In the genomic region with DNA sequence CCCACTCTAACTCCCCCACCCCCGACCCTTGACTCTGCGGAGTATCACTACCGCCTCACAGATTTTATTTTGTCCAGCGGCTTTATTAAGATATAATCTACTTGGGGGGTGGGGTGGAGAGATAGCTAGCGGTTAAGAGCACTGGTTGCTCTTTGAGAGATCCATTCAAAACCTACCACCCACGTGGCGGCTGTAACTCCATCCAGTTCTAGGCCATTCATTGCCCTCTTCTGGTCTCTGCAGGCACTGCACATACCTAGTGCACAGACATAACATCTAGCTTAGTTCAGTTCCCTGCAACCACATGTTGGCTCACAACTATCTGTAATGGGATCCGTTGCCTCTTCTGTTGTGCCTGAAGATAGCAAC, we compare ENCODE assay signal across 8 mouse cellular contexts. TPM values are rescaled to one million over a fixed set of nuclear protein-coding genes. Genes with fewer than 3 reads are reported as not detected.
DNase-seq lines count a peak whose midpoint lies in the region; ATAC-seq and TF ChIP-seq lines count a peak whose summit lies in the region.

No protein-coding gene starts in this region.

- TF ChIP-seq POLR2A in CH12.LX (IDR thresholded peaks at IDR 0.05; ENCODE audit: low read depth, low read length), result no peak

- no peaks in the 10 kb centered on the region for H3K79me2 ChIP-seq in CH12.LX (replicated peaks; ENCODE audit: control insufficient read depth, extremely low read depth, insufficient read depth, poor library complexity, severe bottlenecking)

- H3K4me1 ChIP-seq in CH12.LX (ENCODE audit: control insufficient read depth in 1 of 2, insufficient read depth in 2 of 2), result 0 out of 4 replicates have a peak, but pooled peaks cover 0 to 2% of the 10 kb centered on the region in 2 experiments
- H3K4me1 ChIP-seq in embryonic facial prominence, embryonic 10.5 days, result peaks cover 17% of the 10 kb centered on the region
- peaks cover 14% of the 10 kb centered on the region for H3K4me1 ChIP-seq in liver, embryonic 12.5 days

- peaks cover 14% of the 10 kb centered on the region for H3K27me3 ChIP-seq in CH12.LX (replicated peaks)
- peaks cover 24% of the 10 kb centered on the region for H3K27me3 ChIP-seq in embryonic facial prominence, embryonic 10.5 days (replicated peaks; ENCODE audit: low read depth, poor library complexity, severe bottlenecking)
- peaks cover 31% of the 10 kb centered on the region for H3K27me3 ChIP-seq in liver, embryonic 12.5 days (replicated peaks)

- H3K27ac ChIP-seq in CH12.LX (ENCODE audit: insufficient read depth, low read depth), result no peak overlapping the region
- H3K27ac ChIP-seq in embryonic facial prominence, embryonic 10.5 days (replicated peaks), result peak overlapping the region; percentile 75
- H3K27ac ChIP-seq in liver, embryonic 12.5 days, result no peak overlapping the region

- peaks cover 12% of the 10 kb centered on the region for H3K9me3 ChIP-seq in CH12.LX (replicated peaks; ENCODE audit: low read length)
- no peaks in the 10 kb centered on the region for H3K9me3 ChIP-seq in embryonic facial prominence, embryonic 10.5 days
- H3K9me3 ChIP-seq in liver, embryonic 12.5 days (replicated peaks), result no peaks in the 10 kb centered on the region

- H3K4me2 ChIP-seq in CH12.LX (ENCODE audit: insufficient read depth, low read depth, poor library complexity, severe bottlenecking), result no peak overlapping the region
- H3K4me2 ChIP-seq in liver, embryonic 12.5 days, result peak overlapping the region; percentile 37

- TF ChIP-seq EP300 in CH12.LX (IDR thresholded peaks at IDR 0.05; ENCODE audit: low read length), result no peak

- DNase-seq in CH12.LX (ENCODE audit: extremely low read depth) (peak; percentile 70), adipocyte (ENCODE audit: low spot score) (peak; percentile 8)
- peak; percentile 83 for DNase-seq in embryonic facial prominence, embryonic 10.5 days (ENCODE audit: low spot score)
- DNase-seq in heart, adult 8-10 months (ENCODE audit: low spot score), result peak; percentile 69
- DNase-seq in kidney, adult 18-20 months, result peak; percentile 74
- DNase-seq in naive thymus-derived CD4-positive, alpha-beta T cell, adult 2 months (ENCODE audit: low read depth), result peak; percentile 67
- peak; percentile 58 for DNase-seq in thymus, postnatal 14 days

- in situ Hi-C loops in CH12.LX (cut with MboI; ENCODE audit: low pct_ligation_motif_present, low pct_unique_long_range_greater_than_20kb, low sequenced_read_pairs), result loop anchor here (5.0 kb wide), 1 partner anchor 128 kb away; no protein-coding TSS in a partner anchor

- H3K9ac ChIP-seq in CH12.LX (ENCODE audit: insufficient read depth, low read depth), result no peak overlapping the region
- no peak overlapping the region; the same call in 1 of the 2 replicates for H3K9ac ChIP-seq in liver, embryonic 12.5 days

- H3K36me3 ChIP-seq in CH12.LX (replicated peaks in 1 of 2; ENCODE audit: control insufficient read depth in 1 of 2, insufficient read depth in 1 of 2, low read length in 1 of 2), result peaks cover 0 to 7% of the 10 kb centered on the region in 2 experiments
- peaks cover 18% of the 10 kb centered on the region for H3K36me3 ChIP-seq in embryonic facial prominence, embryonic 10.5 days (replicated peaks)
- peaks cover 4% of the 10 kb centered on the region for H3K36me3 ChIP-seq in liver, embryonic 12.5 days

- dilution Hi-C loops in CH12.LX (cut with MboI; ENCODE audit: extremely low pct_ligation_motif_present, extremely low pct_unique_long_range_greater_than_20kb, low sequenced_read_pairs), result no loop called here

- no peak overlapping the region for H3K4me3 ChIP-seq in CH12.LX (replicated peaks in 1 of 3; ENCODE audit: low read depth in 2 of 3, low read length in 2 of 3, poor library complexity in 1 of 3)
- peak overlapping the region; percentile 39 for H3K4me3 ChIP-seq in embryonic facial prominence, embryonic 10.5 days
- no peak overlapping the region for H3K4me3 ChIP-seq in liver, embryonic 12.5 days

- 6% methylated on average over 8 of the region's 8 CpGs for WGBS in embryonic facial prominence, embryonic 10.5 days
- 3% methylated on average over 8 of the region's 8 CpGs for WGBS in liver, embryonic 12.5 days (ENCODE audit: insufficient replicate concordance)

- peak; percentile 43 to 80; a peak in 3 of 4 replicates for TF ChIP-seq CTCF in CH12.LX (conservative IDR thresholded peaks at IDR 0.05 in 1 of 2, IDR thresholded peaks at IDR 0.05 in 1 of 2; ENCODE audit: low read depth in 2 of 2, low read length in 2 of 2)

- ATAC-seq in liver, embryonic 12.5 days, result peak; percentile 50

- TF ChIP-seq RAD21 in CH12.LX (IDR thresholded peaks at IDR 0.05; ENCODE audit: low read depth, low read length), result peak; percentile 74

TF ChIP-seq in CH12.LX, 34 proteins besides CTCF, POLR2A, EP300 and RAD21 (continues in another document):
- TF ChIP-seq UBTF (IDR thresholded peaks at IDR 0.05; ENCODE audit: low read depth, low read length) (no peak), KAT2A (IDR thresholded peaks at IDR 0.05; ENCODE audit: insufficient replicate concordance, low read length) (no peak), POLR2AphosphoS2 (IDR thresholded peaks at IDR 0.05; ENCODE audit: low read depth, low read length) (no peak), ZMIZ1 (IDR thresholded peaks at IDR 0.05; ENCODE audit: low read depth, low read length) (no peak), MYC (IDR thresholded peaks at IDR 0.05; ENCODE audit: low read depth, low read length) (peak; percentile 99), SIN3A (IDR thresholded peaks at IDR 0.05; ENCODE audit: low read length) (no peak), RCOR1 (conservative IDR thresholded peaks at IDR 0.05; ENCODE audit: low read depth, low read length) (no peak), ZC3H11A (IDR thresholded peaks at IDR 0.05; ENCODE audit: low read depth, low read length) (no peak), HCFC1 (IDR thresholded peaks at IDR 0.05; ENCODE audit: low read depth, low read length) (no peak), IRF4 (IDR thresholded peaks at IDR 0.05; ENCODE audit: low read depth, low read length) (no peak), ELF1 (IDR thresholded peaks at IDR 0.05; ENCODE audit: low read depth, low read length) (no peak), JUN (IDR thresholded peaks at IDR 0.05; ENCODE audit: insufficient read depth, low read depth, low read length) (no peak), MAX (IDR thresholded peaks at IDR 0.05; ENCODE audit: low read length) (peak; percentile 94), MAFK (IDR thresholded peaks at IDR 0.05; ENCODE audit: insufficient replicate concordance, low read length) (no peak), USF1 (IDR thresholded peaks at IDR 0.05; ENCODE audit: low read depth, low read length) (peak; percentile 50), ETS1 (conservative IDR thresholded peaks at IDR 0.05; ENCODE audit: low read depth, low read length) (no peak), PAX5 (IDR thresholded peaks at IDR 0.05; ENCODE audit: low read length) (no peak), ZKSCAN1 (IDR thresholded peaks at IDR 0.05; ENCODE audit: borderline replicate concordance, low read depth, low read length) (no peak), TCF12 (IDR thresholded peaks at IDR 0.05; ENCODE audit: low read depth, low read length) (no peak; the same call in 1 of the 2 replicates), ZNF384 (IDR thresholded peaks at IDR 0.05; ENCODE audit: low read depth, low read length) (no peak), NRF1 (IDR thresholded peaks at IDR 0.05; ENCODE audit: low read depth, low read length) (no peak), MXI1 (IDR thresholded peaks at IDR 0.05; ENCODE audit: low read depth, low read length) (peak; percentile 85), NELFE (IDR thresholded peaks at IDR 0.05; ENCODE audit: low read depth, low read length) (no peak; the same call in 1 of the 2 replicates), BHLHE40 (IDR thresholded peaks at IDR 0.05; ENCODE audit: low read depth, low read length) (0 out of 2 replicates have a peak, but pooled peaks have one; percentile 23), E2F4 (IDR thresholded peaks at IDR 0.05; ENCODE audit: insufficient replicate concordance, low read depth, low read length) (no peak), TBP (conservative IDR thresholded peaks at IDR 0.05; ENCODE audit: low read depth, low read length) (no peak), JUND (conservative IDR thresholded peaks at IDR 0.05; ENCODE audit: low read depth, low read length) (no peak), CHD2 (IDR thresholded peaks at IDR 0.05; ENCODE audit: low read length) (peak; percentile 22; the same call in 1 of the 2 replicates)

RNA-seq across cellular contexts. Expression of a gene that starts 27.4 kb away (rescaled TPM):
- total RNA-seq in CH12.LX (2012; rRNA removed), result 1.5 and 2.3 TPM in 2 replicates
- total RNA-seq in CH12.LX (2014; rRNA removed), result 0.68 and 0.81 TPM in 2 replicates
- polyA plus RNA-seq in CH12.LX (2012; ENCODE audit: insufficient read length, low read depth), result 2.7 and 2.9 TPM in 2 replicates
- 14.8 and 15.0 TPM in 2 replicates for polyA plus RNA-seq in embryonic facial prominence, embryonic 10.5 days (2016; fragmentation: Nextera tagmentation; extraction: Ambion mirVana)
- 1 to 10 TPM; 3.4 to 5.0 (median 4.1) TPM for total RNA-seq in heart, adult 8-10 months (2022)
- 3.9 and 4.0 TPM in 2 replicates for polyA plus RNA-seq in liver, embryonic 12.5 days (2016; fragmentation: Nextera tagmentation; extraction: Ambion mirVana)

RNA-seq across cellular contexts. Expression of a gene that starts 51.8 kb away (rescaled TPM):
- 1.8 and 2.6 TPM in 2 replicates for total RNA-seq in CH12.LX (2012; rRNA removed)
- 0.16 and 0.43 TPM in 2 replicates for total RNA-seq in CH12.LX (2014; rRNA removed)
- 1.2 and 1.5 TPM in 2 replicates for polyA plus RNA-seq in CH12.LX (2012; ENCODE audit: insufficient read length, low read depth)
- 7.1 and 8.8 TPM in 2 replicates for polyA plus RNA-seq in embryonic facial prominence, embryonic 10.5 days (2016; fragmentation: Nextera tagmentation; extraction: Ambion mirVana)
- total RNA-seq in heart, adult 8-10 months (2022), result 100 to 1,000 TPM; 166 to 198 (median 187) TPM
- polyA plus RNA-seq in liver, embryonic 12.5 days (2016; fragmentation: Nextera tagmentation; extraction: Ambion mirVana), result 5.7 TPM in 2 replicates

RNA-seq across cellular contexts. Expression of a gene that starts 52.9 kb away (rescaled TPM):
- 21.7 and 26.5 TPM in 2 replicates for total RNA-seq in CH12.LX (2012; rRNA removed)
- 16.0 and 19.7 TPM in 2 replicates for total RNA-seq in CH12.LX (2014; rRNA removed)
- polyA plus RNA-seq in CH12.LX (2012; ENCODE audit: insufficient read length, low read depth), result 20.6 and 21.3 TPM in 2 replicates
- 18.4 and 18.7 TPM in 2 replicates for polyA plus RNA-seq in embryonic facial prominence, embryonic 10.5 days (2016; fragmentation: Nextera tagmentation; extraction: Ambion mirVana)
- 10 to 100 TPM in 2 of 4 experiments, 1 to 10 TPM in 2; 9.0 to 12.6 (median 10.1) TPM for total RNA-seq in heart, adult 8-10 months (2022)
- polyA plus RNA-seq in liver, embryonic 12.5 days (2016; fragmentation: Nextera tagmentation; extraction: Ambion mirVana), result 14.2 and 15.7 TPM in 2 replicates

RNA-seq across cellular contexts. Expression of a gene that starts 57.2 kb away (rescaled TPM):
- total RNA-seq in CH12.LX (2012; rRNA removed) (5.9 and 8.1 TPM in 2 replicates), CH12.LX (2014; rRNA removed) (3.2 and 4.0 TPM in 2 replicates)
- 4.0 and 4.1 TPM in 2 replicates for polyA plus RNA-seq in CH12.LX (2012; ENCODE audit: insufficient read length, low read depth)
- 5.1 and 5.6 TPM in 2 replicates for polyA plus RNA-seq in embryonic facial prominence, embryonic 10.5 days (2016; fragmentation: Nextera tagmentation; extraction: Ambion mirVana)
- total RNA-seq in heart, adult 8-10 months (2022), result 1 to 10 TPM; 4.6 to 6.2 (median 4.8) TPM
- 3.5 and 4.1 TPM in 2 replicates for polyA plus RNA-seq in liver, embryonic 12.5 days (2016; fragmentation: Nextera tagmentation; extraction: Ambion mirVana)

Comparison
In these comparisons a context has a peak if more than half of its experiments do, and no peak if none do; other contexts are left out.
1. DNase-seq: peak in every context shown above with its lines; median percentile 83 in embryonic facial prominence, embryonic 10.5 days; 74 in kidney, adult 18-20 months; 70 in CH12.LX; 69 in heart, adult 8-10 months; 67 in naive thymus-derived CD4-positive, alpha-beta T cell, adult 2 months; 58 in thymus, postnatal 14 days; 8 in adipocyte.